Mouse (Mus musculus): ENCODE measurements around the gene Trpm7.

DNA sequence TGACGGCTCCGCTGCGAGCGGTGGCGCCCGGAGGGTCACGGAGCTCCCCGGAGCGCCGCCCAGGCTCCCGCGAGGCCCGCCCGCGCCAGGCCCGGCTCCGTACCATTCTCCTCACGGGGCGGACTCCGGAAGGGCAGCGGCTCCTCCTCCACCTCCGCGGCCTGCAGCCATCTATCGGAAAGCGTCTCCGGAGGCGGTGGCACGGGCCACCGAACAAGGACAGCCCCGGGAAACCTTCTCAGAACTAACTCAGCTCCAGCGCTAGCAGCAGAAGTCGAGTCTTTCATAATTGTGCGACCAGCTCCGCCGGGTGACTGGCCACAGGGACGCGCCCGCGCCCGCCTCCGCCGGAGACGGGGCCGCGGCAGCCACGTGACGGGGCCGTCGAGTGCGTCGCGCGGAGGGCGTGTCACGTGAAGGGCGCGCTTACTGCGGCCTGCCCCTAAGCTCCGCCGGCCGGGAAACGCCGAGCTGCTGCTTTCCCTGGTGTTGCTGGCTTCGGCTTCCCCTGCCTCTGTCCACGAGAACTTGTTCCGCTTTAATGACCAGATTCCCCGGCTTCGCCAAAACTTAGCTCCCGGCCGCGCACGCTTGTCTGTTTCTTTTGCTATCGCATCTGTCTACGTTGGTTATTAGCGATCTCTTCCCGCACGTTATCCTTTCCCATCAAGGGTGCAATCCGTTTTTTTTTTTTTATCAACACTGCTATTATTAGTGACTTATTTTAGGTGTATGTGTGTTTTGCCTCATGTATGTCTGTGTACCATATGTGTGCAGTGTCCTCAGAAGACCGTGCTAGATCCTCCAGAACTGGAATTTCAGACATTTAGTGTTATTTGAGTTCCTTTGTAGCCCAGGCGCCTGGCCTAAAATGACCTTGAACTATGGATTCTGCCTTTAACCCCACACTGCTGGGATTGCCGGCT is at the start of gene Trpm7:
- TF ChIP-seq POLR2A (IDR thresholded peaks at IDR 0.05; ENCODE audit: extremely low read depth, insufficient read depth, low read length) (peak; percentile 89), CTCF (IDR thresholded peaks at IDR 0.05; ENCODE audit: extremely low read depth, insufficient read depth, low read length) (no peak)
